Mouse (Mus musculus) 3T3-L1 (cell line): ENCODE results near the gene Ubtd2.

Source experiments
- DNase-seq: peaks from one replicate; pipeline ENCODE4 v3.0.0-alpha.2; 2015; ENCODE audit warnings: low read depth, low spot score

Gene Ubtd2

DNA sequence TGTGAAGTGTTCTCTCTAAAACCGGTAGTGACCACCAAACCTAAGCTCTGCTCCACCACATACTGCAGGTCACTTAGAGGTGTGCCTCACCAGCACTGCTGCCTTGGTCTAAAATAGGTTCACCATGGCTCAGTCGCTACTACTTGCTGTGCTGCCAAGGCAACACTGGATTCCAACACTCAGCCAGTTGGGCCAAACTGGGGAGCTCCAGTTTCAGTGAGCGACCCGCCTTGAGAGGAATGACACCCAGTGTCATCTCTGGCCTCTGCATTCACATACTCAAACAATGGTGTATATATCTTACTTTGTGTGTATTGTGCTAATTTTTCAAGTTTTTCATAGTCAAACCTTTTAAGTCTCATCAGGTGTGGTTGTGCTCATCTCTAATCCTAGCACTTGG lies 63.6 kb downstream of the Ubtd2 start:
- DNase-seq, result no peak

DNA sequence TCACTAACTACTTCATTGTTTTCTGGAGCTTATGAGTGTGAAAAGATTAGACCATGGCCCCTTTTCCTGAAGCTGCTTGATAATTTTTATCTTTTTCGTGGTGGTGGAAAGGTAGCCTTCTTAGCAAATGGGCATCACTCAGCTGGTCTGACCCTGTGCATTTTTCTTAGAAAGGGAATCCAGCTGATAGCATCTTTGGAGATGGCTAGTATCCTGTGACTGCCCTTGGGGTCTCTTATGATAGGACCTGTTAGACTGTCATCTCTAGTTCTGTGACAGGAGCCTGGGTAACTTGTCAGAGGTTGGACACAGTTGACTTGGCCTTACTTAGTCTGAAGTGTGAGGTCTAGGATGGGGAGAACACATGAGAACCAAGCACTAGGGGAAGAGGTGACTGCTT lies 64.2 kb downstream of the Ubtd2 start:
- DNase-seq, result no peak

DNA sequence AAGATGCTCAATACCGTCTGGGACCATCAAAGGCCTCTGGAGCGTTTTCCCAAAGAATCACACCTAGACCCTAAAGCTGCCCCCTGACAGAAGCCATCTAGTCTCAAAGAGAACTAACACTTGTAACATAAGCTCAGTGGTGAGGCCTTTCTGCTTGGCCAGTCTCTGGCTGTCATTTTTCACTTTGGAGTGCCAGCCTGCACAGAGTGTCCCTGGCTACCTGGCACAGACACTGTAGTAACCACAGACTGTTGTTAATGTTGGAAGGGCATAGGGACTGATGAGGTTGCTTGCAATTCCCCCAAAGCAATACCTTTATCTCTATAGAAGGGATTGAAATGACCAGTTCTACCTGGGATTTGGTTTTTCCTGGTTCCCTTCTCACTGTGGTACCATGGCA lies 66.1 kb downstream of the Ubtd2 start:
- DNase-seq, result no peak

DNA sequence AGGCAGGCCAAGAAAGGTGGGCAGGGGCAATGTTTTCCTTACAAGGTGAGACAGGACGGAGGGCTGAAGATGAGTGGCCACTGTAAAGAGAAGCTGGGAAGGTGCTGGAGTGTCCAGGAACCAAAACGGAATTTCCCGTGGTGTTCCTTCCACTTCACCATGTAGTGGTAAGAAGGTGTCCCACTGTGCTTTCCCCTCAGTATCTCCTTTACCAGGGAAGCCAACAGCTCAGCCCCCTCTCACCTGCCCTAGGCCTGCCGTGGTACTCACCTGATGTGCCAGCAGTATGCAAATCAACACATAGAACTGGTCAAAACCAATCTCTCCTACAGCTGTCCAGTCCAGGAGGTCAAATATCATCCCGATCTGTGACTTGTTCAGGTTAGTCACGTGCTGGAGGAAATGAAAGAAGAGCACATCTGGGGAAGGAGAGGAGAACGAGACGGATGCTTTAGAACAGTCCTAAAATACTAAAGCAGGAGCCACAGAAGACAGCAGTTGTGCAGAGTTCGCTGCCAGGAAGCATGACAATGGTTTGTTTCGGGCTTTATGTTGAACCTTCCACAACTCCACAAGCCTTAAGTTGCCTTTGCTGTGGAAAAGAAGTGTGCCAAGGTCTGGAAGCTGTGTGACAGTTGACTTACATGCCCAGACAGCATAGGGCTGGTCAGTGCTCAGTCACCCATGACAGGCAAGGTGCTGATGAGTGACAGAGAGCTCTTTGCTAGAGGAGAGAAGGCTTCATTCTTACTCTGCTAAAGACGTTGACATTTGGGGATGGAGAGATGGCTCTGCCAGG lies 69.2 kb downstream of the Ubtd2 start:
- DNase-seq, result no peak

DNA sequence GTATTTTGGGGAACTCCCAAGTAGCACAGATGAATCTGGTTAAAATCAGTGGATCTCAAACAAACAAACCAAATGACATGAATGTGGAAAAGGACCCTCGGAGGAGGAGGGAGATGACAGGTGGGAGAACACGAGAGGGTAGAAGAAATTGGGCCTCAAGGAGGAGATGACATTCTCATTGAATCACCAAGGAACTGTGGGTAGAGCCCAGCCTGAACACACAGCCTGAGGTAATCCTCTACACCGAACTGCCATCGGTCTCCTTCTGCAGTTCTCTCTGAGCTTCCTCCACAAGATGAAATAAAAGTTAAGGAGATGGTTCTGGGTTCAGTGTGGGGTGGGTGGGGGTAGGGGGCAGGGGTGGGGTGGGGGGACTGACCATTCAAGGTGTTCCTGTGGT lies 71.8 kb downstream of the Ubtd2 start:
- no peak for DNase-seq

DNA sequence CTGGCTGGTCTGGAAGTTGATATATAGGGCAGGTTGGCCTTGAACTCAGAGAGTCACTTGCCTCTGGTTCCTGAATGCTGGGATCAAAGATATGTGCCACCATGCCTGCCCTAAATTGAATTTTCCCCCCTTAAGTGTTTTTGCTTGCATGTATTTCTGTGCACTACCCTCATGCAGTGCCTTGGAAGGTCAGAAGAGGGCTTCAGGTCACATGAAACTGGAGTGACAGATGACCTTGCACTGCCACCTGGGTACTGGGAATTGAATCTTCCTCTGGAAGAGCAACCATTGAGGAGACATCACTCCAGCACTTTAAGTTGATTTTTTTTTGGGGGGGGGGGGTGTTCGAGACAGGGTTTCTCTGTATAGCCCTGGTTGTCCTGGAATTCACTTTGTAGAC lies 75.0 kb downstream of the Ubtd2 start:
- no peak for DNase-seq

DNA sequence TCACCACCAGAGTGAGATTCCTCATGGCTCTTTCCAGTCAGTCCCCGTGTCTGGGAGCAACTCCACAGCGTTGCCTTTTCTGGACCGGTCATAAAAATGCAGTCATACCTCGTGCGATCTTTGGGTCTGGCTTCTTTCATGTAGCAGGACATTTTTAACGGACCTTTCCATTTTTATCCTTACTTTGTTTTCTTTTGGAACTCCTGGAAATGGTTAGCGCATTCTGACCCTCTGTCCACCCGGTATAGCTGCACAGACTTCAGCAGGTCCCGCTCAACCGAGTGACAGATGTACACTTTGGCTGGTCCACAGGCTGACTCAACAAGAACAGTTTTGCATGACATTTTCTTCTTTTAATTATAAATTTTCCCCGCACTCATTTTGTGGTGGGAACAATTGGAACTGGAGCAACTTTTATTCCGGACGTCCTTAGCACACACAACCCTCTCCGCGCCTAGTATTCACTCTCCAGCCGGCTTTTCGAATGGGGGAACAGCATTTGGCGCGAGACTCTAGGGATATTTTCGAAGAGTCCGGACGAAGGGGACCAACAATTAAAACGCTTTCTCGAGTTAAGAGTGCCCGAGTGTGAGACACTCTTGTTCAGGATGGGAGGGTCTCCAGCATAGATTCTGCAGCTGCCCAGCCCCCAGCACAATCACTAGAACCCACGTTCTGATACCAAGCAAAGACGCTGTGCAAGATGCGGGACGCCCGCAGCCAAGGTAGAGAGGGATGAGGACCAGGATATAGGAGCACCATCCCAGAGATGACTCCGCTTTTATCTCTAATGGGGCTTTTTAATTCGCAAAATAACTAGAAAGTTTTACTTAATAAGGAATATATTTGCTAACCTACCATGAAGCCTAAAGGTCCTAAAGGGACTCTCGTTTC lies 76.9 kb downstream of the Ubtd2 start, which contains the start of gene Efcab9:
Gene Efcab9, minus strand, starts transcription at position 211 of the 894 bp plus-strand sequence.
- DNase-seq, result no peak

DNA sequence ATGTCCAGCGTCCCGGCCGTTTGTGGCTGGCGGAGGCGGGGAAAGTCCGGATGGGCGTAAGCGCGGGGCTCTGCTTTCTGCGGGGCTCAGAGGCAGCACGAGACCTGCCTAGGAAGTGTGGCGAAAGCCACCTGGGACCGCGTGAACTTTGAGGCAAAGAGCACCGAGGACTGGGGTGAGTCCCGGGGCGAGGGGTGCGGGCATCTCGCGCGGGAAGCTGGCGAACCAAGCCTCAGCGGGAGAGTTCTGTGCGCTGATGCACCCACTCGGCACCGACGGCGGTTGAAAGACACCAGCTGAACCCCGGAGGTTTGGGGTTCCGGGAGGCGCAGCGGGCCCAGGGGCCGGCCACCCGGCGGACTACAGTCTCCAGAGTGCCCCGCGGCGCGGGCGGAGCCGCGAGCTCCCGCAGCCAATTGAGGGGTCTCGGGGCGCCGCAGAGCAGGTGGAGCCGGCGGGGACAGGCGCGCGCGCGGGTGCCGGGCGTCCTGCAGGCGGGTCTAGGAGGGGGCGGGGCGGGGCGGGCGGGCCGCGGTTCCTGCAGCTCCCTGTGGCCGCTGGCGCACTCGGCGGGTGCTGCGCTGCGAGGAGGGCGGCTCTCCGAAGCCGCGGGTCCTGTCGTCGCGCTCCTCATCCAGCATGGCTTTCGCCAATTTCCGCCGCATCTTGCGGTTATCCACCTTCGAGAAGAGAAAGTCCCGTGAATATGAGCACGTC lies 77.8 kb downstream of the Ubtd2 start, which contains the start of gene Stk10:
Gene Stk10, plus strand, starts transcription at position 541 of the 717 bp plus-strand sequence.
- peak; percentile 73 for DNase-seq

DNA sequence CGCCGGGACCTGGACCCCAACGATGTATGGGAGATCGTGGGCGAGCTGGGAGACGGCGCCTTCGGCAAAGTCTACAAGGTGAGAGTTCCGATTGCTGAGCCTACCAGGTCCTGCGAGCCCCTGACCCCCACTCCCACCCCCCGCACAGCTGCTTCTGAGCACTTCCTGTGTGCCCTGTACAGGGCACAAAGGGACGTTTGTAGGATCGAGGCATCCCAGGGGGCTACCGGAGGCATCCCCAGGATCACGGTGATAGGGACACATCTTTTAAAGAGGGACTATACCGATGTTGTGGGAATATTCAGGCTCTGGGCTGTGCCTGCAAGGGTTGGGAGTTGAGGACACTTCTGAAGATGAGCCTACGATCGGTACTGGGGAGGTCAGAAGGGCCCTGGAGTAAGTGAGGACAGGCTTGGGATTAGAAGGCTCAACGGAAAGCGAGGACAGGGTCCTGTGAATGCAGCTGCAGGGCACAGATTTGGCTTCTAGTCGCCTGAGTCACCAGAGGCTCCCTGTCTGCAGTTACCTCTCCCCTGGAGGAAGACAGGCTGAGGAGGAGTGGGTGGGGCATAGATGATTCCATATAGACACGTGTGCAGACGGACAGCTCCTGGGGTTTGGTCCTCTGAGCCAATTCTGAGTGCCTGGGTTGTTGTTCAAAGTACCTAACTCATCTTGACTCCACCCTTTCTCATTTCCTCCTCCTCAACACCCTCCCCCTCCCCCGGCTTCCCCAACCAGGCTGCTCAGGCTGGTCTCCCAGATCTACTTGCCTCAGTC lies 78.5 kb downstream of the Ubtd2 start:
- peak; percentile 91 for DNase-seq

DNA sequence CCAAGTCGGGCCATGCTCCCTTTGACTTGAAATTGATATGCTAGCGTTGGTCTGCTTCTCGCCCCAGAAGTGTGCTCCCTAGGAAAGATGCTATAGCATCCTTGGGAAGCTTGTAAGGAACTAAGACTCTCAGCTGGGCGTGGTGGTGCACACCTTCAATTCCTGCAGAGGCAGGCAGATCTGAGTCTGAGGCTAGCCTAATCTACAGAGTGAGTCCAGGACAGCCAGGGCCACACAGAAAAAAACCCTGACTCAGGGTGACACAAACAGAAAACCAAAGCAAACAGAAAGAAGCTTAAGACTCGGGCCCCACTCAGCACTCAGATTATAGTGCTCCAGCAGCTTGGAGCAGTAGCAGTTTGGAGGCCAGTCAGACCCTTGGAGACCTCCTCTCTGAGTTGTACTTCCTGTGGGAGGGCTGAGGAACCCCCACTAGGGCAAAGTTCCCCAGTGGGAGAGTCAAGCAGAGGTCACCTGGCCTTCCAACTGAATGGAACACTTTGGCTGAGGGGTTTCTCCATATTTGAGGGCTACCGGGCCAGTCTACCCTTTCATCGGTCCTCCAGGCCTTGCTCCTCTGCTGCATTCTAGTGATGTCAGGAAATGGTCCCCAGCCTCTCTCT lies 79.4 kb downstream of the Ubtd2 start:
- DNase-seq, result no peak

DNA sequence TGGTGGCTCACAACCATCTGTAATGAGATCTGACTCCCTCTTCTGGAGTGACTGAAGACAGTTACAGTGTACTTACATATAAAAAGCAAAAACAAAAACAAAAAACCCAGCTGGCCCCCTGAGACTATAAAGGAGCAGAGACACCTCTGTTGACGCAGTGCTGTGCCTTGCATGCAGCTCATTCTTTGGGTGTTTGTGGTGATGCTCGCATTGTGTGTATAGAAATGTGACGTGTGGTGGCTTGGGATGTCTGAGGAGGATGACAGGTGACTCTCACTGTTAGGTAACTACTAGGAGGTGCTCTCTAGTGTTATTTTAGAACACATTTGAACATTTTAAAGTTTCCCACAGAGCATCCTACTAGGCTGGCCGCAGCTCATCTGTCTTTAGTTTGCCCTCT lies 80.5 kb downstream of the Ubtd2 start:
- no peak for DNase-seq

DNA sequence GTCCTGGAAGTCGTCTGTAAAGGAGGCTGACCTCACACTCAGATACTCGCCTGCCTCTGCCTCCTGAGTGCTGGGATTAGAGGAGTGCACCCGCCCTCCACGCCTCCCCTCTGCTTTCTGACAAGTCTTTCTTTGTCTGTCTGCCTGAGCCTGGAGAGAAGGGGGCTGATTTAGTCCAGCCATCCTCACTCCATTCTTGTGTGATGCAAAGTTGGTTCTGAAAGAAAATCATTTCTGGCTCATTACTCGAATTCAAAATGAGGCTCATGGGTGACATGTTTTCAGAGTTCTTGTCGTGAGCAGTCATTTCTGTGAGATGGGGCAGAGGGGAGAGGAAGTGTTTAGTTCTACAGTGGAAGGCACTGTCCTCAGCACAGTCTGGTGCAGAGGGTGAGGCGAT lies 81.8 kb downstream of the Ubtd2 start:
- DNase-seq, result no peak

DNA sequence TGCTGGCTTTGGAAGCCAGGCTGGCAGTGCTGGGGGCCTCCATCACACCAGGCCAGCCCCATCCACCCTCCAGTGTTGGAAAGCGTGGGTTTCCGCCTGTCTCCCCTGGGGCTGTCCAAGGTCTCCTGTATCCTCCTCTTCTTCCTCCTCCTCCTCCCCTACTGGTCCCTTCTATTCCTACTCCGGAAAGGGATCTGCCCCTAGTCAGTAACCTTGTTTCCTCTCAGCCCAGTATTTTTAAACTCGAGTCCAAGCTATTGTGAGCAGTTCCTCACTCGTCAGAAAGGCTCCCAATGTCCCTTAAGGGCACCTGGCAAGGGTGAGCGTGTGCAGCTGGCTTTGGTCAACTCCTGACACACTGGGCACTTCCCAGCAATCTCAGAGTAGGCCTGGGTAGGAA lies 83.3 kb downstream of the Ubtd2 start:
- no peak for DNase-seq

DNA sequence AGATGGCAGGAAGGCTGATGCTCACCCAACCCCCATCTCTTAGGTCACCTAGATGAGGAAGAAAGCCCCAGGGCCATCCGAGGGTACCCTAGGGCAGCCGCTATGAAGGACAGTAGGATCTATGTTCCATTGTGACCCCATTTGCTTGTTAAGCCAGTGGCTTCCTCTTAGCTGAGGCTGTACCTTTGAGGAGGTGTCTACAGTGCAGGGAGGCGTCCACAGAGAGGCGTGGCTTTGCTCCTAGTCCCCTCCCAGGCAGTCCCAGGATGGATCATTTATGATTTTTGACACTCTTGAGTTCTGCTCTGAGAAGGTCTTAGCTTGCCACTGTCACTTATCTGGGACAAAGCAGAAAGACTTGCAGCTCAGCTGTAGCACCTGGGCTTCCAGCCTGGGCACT lies 83.7 kb downstream of the Ubtd2 start:
- no peak for DNase-seq

DNA sequence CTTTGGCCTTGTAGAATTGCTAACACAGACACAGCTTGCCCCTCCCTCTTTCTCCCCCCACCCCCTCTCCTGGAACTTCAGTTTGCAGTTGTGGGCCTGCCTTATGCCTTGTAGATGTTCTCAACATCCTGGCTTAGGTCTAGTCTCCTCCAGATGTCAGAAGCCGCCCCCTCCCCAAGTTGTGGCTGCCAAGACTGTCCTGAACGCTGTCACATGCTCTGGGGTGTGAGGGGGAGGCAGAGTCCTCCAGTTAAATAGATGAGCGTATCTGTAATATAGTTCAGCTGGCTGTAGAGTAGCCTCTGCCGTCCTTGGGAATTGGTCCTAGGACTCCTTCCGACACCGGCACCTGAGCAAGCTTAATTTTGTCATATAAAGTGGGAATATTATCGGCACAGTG lies 84.5 kb downstream of the Ubtd2 start:
- DNase-seq, result no peak

DNA sequence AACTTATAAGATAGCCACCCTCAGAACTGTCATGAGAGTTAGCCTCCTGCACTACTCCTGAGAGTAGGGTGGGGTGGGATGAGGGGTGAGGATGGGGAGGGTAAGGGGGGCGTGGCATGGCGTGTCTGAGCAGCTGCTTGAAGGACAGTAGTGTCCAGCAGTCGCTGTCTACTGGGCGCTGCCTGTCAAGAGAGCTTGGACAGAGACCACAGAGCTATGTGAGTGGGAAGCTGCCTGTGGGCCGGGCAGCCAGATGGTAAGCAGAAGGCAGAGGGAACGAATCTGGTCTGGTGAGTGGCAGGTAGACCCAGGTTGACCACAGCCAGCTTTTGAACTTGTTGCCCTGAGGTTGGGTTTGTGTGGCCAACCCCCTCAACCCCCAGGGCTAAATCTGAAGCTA lies 85.3 kb downstream of the Ubtd2 start:
- DNase-seq, result no peak

DNA sequence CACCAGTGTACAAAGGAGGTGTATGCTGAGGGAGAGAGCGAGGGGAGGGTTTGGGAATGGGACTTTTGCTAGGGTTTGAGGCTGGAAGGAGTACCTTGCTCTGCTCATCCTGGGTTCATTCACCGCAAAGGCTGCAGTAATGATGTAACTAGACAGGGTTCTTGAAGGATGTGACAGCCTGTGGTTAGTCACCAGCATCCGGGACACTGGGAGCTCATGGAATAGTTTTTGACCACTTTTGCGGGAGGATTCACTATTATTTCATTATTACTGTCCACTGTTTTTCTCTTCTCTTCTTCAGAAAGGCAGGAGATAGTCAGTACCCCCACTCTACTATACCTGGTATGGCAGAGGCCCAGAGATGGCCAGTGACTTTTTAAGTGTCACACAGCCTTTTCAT lies 87.0 kb downstream of the Ubtd2 start:
- DNase-seq, result no peak

DNA sequence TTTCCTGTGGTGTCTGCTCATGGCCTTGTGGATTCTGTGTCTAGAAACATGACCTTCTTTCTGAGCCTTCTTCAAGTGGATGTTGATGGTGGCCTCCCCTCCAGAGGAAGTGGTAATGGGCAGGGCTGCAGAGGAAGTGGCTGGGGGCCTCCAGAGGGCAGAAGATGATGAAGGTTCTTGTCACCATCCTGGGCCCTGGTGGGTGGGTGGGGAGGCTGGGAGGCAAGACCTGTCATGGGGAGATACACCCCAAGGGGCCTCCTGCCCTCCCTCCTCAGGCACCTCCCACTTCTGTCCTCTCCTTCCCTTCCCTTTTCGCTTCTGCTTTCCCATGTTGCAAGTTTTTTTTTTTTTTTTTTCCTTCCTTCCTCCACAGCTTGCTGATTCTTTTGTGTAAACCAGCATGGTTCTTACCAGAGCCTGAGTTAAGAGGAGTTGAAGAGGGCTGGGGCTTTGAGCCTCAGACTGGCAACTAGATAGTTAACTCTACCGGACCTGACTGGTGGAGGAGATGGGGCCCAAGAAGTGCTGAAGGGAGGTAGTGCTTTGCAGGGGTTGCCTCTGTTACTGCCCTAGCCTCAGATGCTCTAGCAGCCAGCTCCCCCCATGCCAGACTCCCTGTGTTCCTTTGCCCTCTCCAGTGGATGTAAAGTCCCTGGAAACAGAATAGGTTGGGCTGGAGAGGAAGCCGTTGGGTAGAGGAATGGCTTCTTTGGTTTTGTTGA lies 87.7 kb downstream of the Ubtd2 start:
- no peak for DNase-seq

DNA sequence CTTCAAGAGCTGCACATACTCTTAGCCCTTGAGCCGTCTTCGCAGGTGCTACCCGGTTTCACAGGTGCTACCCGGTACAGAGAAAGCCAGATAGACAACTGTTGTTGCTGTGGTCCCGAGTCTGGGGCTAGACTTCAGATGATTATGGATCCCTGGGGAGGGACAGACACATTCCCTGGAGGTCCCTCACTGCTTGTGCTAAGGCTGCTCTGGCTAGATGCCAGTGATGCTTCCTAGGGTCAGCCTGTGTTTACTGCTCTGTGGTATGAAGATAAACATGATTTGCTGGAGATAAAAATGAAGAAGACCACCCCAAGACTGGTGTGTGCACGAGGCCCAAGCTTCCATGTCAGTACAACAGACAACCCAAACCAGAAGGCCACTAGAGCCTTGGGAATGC lies 88.9 kb downstream of the Ubtd2 start:
- no peak for DNase-seq

DNA sequence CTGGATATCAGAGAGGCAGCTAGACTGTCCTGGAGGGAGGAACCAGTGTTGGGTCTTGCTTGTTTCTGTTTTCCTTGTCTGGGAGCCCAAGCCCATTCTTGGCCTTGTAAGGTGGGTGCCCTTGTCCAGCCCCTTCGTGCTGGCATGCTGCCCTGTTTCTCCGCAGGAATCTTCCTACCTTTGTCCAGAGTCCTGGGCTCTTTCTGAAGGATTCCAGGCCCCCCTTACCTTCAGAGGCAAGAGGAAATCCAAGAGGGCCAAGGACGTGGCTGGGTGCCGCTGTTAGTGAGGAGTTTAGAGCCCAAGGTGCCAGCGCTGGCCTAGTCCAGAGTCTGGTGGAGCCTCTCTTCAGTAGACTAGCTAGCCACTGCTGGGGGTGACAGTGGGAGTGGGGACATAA lies 89.3 kb downstream of the Ubtd2 start:
- no peak for DNase-seq
